Mouse (Mus musculus) layer of hippocampus, adult 11-12 months (tissue): ENCODE measurements around the gene Hltf.
"Not testable (repeated sequence)": the region's sequence is repeated elsewhere in the genome, so short reads cannot be mapped to it uniquely, and the experiment has no call there.

Experiments
- DNase-seq: peaks from one replicate; pipeline ENCODE4 v3.0.0; 2022; ENCODE audit warnings: low spot score

Gene Hltf

DNA sequence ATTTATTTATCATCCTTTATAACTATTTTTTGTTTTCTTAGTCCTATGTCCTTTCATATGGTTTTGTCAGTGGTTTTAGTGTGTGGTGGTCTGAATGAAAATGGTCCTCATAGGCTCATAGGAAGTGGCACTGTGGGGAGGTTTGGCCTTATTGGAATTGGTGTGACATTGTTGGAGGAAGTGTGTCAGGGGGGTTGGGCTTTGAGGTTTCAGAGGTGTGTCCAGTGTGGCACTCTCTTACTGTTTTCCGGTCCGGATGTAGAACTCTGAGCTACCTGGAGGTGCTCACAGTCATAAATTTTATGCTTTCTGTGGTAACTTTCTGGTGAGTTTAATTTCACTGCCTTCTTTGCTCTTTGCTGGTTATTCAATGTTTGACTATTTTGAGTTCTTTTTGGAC lies 47.2 kb downstream of the Hltf start:
- no peak for DNase-seq

DNA sequence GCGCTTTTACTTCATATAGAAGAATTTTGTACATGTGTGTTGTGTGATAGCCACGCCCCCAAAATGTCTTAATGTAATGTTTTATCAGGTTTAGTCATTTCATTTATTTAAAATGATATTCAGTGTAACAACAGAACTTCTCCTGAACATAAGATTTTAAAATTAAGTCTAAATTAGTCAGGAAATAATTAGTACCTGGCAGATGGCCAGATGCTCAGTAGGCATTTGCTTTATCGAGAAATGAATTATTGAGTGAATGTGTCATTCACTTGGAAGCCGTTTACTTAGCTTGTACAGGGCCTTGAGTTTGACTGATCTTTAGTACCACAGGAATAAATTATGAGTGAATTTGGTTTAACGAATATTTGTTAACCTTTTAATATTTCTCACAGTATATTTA lies 51.3 kb downstream of the Hltf start:
- DNase-seq, result no peak

DNA sequence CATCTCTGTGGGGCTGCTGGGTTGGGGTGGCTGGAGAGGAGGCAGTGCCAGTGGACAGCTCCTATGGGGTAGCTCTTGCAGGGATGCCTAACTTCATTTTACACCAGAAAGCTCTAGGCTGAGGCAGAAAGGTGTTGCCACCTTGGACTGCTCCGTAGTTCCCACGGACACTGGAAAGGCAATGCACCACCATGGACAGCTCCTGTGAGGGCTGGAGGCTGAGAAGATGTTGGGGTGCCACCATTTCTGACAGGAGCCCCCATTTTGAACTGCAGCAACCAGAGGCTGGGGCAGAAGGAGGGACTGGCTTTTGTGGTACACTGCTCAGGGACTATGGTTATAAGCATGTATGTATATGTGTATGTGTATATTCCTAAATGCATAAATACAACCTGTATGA lies 54.3 kb downstream of the Hltf start:
- no peak for DNase-seq

DNA sequence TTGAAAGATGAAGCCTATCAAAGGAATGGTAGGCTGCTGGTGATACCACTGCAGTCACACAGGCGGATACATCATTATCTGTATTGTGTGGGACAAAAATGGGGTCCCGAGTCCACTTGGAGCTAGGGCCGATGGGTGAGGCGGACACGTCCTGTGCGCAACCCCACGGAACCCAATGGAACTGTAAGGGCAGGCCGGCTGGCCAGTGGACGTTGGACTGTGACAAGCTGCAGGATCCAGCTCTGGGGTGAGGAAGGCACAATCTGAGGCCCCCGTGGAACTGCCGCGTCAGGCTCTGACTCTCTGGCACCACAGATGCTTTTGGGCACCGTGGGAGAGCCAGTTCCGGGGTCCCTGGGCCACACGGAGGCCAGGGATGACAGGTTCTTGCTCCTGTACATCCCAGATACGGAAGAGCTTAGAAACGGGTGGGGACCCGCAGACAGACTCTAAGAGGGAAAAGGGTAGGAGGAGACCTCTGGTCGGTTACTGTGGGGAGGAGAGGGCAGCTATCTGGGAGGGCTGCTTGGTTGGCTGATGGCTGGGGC lies 61.5 kb downstream of the Hltf start:
- no peak for DNase-seq

DNA sequence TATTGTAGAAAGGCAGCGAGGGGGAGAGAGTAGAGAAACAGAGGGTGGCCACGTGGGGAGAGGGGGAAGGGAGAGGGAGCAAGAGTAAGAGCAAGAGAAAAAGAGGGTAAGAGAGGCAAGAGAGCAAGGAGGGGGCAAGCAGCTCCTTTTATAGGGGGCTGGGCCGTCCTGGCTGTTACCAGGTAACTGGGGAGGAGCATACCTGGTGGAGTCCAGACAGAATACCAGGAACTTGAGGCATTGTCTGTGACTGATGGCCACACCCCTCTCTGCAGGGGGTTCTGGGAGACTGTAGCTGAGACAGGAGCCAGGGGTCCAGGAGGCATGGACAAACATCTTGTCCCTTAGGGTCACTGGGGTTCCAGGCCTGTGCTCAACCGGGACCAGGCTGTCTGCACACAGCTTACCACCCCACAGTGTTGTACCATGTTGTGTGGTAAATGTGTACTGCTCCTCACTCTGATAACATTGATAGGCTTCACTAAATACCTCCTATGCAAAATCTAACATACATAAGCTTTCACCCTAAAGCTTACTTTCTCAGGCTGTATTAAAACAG lies 62.2 kb downstream of the Hltf start:
- DNase-seq, result no peak

GRCm38 (mm10) chr3:20121582-20121981 lies 64.0 kb downstream of the Hltf start:
- not testable (repeated sequence) for DNase-seq

GRCm38 (mm10) chr3:20125604-20126003 lies 68.0 kb downstream of the Hltf start:
- no peak for DNase-seq

DNA sequence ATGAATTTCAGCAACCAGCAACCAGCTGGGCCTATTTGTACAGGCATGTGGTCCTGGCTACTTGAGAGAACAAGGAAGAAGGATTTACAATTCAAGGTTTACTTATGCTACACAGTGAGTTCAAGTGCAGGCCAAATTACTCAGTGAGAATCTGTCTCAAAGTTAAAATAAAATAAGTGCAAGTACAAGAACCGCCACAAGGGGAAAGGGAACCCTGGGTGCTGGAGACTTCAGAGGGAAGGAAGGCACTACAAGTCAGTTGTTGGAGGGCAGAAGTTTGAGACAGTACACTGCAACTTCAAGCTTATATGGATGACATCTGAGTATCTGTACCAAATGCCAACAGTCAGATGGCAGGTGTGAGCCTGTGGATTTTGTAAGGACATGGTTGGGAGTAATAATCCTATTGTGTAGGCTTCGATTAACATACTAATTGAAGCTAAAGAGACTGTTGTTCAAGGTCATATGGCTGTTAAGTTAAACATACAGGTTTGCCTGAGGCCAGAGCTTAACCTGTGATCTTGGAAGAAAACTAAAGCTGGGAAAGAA lies 69.5 kb downstream of the Hltf start:
- DNase-seq, result no peak

DNA sequence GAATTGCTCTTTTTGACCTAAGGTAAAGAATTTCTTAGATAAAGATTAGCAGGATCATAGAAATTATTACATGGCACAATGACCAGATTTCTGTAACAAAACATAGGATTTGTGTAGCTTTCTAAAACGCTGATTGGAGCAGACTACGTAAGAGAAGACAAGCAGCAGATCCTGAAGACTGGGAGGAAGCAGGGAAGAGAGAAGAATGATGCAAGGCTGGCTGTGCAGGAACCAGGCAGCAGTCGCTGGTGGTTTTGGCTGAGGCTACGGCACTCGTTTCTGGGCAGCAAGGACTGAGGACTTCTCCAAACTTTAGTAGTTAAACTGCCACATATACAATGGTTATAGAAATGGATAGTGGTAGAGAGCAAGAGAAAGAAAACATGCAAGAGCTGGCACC lies 71.9 kb downstream of the Hltf start:
- no peak for DNase-seq

- no peak for DNase-seq
Observed at GRCm38 (mm10) chr3:20130456-20131349, 73.1 kb downstream of the Hltf start.

DNA sequence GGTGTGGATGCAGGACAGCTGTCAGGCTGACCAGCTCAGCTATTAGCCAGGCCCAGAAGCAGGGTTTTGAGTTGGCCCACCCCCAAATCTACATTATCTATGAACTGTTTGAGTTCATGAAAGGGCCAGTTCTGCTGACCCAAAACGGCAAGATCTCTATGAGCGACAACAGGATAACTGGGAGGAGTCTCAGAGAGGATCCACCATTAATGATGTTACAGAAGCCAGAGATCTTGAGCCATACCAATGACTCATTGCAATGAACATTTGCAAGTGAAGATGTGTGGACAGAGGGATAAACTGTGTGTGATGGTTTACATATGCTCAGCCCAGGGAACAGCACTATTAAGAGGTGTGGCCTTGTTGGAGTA lies 73.7 kb downstream of the Hltf start:
- DNase-seq, result no peak

DNA sequence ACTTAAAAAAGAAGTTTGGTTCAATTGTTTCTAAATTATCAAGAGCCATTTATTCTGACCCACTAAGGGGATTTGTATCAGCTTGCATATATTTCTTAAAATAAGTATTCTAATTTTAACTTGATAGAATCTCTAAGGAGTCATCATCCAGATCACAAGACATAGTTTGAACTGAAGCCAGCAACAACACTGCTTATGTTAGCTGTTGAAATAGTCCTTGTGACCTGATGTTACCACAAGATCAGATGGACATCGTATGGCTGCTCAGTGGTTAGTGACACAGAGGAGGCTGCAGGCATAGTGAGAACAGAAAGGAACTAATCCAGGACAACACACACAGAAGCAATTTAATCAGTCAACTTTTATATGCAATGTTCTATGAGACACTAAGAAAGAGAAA lies 75.1 kb downstream of the Hltf start:
- no peak for DNase-seq

DNA sequence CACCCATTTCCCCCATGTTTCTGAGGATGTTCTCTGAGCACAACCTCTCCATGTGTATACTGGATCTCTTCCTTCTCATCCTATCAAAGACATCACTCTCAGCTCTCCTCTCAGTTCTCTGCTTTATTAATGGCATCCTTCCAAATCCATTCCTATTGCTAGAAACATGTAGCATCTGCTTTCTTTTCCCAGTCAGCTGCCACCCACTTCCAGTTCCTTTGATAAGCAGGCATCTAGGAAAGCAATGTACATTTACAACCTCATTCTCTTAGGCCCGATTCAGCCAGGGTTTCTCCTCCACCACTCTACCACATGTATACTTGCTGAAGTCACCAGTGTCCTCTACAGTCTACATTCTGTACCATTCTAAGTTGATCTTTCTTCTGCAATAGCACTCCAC lies 76.1 kb downstream of the Hltf start:
- no peak for DNase-seq

GRCm38 (mm10) chr3:20134545-20134944 lies 76.9 kb downstream of the Hltf start:
- DNase-seq, result no peak

DNA sequence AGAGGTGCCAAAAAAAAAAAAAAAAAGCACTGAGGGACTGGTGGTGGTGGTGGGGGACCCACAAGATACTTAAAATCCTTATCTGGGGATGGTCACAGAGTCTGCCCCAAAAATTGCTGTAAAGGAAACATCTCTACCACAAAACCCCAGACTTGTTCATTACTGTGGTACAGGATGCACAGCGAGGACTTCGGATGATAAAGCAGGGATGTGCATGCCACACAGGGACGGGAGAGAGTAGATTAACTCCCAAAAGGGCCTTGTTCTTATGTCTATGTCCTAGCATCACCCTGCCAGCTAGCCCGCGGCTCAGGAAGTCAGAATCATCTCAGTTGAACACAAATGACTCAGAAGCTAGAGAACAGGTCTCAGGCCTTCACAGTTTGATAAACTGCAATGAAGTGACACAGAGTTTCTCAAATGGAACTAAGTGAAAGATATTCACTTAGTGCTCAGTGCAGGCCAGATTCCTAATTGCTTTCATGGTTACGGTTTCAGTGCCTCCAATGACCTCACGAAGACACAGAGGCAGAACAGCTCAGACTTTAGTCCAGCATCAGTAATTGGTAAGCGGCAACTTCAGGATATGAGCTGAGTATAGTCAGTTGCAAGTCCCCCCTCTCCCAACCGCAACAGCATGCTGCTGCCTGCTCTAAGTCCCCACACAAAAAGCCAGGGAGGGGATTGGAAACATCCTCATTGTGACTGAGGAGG lies 79.4 kb downstream of the Hltf start:
- DNase-seq, result no peak

- no peak for DNase-seq
Observed at GRCm38 (mm10) chr3:20141240-20141639, 83.6 kb downstream of the Hltf start.

- DNase-seq, result no peak
Observed at GRCm38 (mm10) chr3:20141679-20142078, 84.1 kb downstream of the Hltf start.

DNA sequence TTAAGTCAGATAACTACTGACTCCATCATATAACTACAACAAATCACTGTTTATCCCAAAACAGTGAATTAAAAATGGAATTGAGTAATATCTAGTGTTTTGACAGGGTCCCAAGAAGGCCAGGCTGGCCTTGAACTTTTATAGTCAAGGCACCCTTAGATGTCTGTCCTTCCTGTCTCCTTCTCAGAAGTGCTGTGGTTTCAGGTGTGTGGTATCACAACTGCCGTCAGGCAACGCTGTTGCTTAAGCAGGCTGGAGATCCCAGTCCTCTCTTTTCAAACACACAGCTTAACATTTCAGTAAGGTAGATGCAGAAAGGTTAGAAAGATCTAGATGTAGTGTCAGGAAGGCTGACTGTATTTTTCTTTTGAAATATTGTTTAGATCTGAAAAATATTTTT lies 84.5 kb downstream of the Hltf start:
- no peak for DNase-seq

GRCm38 (mm10) chr3:20142576-20142975 lies 85.0 kb downstream of the Hltf start:
- DNase-seq, result no peak

DNA sequence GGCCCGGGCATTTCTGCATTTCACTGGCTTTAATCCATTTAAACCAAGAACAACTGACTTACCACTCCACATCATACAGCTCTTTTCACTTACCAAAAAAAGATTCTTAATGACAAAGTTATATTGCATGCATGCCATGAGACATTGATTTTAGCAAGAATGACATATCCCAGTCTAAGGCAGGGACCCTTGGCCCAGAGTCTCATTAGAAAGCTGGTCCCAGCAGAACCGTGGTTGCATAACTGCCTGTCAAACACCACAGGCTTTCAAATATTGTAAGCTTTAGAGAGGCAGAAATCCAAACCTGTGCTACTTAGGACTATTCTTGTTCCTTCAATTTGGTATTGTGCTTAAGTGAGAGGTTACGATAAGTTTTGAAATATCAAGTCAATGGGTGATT lies 86.1 kb downstream of the Hltf start:
- no peak for DNase-seq

GRCm38 (mm10) chr3:20144401-20144800 lies 86.8 kb downstream of the Hltf start:
- no peak for DNase-seq

DNA sequence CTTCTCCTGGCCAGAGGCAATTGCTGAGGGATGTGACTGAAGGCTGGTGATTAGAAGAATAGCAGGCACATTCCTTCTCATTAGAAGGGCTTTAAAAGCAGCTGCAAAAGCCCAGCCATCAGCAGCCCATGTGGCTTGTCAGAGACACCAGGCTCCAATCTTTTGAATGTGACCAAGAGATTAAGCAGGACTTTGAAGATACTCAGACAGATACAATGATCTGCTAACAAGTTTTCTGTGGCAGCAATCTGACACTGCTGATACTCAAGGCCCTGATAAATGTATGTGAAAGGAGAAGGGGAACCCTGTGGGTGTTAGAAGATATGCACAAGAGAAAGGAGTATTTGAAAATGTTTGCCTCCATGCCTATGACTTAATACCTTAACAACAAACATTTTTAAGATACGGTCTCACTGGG lies 88.1 kb downstream of the Hltf start:
- no peak for DNase-seq
